Mouse (Mus musculus): ENCODE results near the gene Slc35f5.
A peak's percentile ranks its signal among the peaks of the same experiment; 100 is the strongest.

DNA sequence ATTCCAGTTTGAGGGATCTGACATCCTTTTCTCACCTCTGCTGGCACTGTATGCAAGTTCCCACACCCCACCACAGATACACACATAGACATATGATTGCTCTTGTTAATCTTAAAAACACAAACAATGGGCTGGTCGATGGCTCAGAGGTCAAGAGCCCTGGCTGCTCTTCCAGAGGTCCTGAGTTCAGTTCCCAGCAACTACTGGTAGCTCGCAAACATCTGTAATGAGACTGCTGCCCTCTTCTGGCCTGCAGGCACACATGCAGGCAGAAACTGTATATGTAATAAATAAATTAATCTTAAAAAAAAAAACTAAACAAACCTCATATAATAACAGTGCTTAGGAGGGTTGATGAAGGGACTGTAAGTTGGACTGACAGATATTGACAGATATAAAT is 13.8 kb downstream of the Slc35f5 start:
- no peak for TF ChIP-seq POLR2A (IDR thresholded peaks at IDR 0.05; ENCODE audit: low read depth, low read length)
- TF ChIP-seq USF1 (IDR thresholded peaks at IDR 0.05; ENCODE audit: low read depth, low read length), result no peak
- TF ChIP-seq TCF12 (IDR thresholded peaks at IDR 0.05; ENCODE audit: low read depth, low read length), result no peak
- peak; percentile 51 to 66 for TF ChIP-seq CTCF (conservative IDR thresholded peaks at IDR 0.05 in 1 of 2, IDR thresholded peaks at IDR 0.05 in 1 of 2; ENCODE audit: low read depth in 2 of 2, low read length in 2 of 2)
- no peak for TF ChIP-seq EP300 (IDR thresholded peaks at IDR 0.05; ENCODE audit: low read length)
- TF ChIP-seq BHLHE40 (IDR thresholded peaks at IDR 0.05; ENCODE audit: low read depth, low read length), result no peak
- no peak for TF ChIP-seq KAT2A (IDR thresholded peaks at IDR 0.05; ENCODE audit: insufficient replicate concordance, low read length)
- TF ChIP-seq MXI1 (IDR thresholded peaks at IDR 0.05; ENCODE audit: low read depth, low read length), result no peak
- TF ChIP-seq NRF1 (IDR thresholded peaks at IDR 0.05; ENCODE audit: low read depth, low read length), result no peak
- peak; percentile 48; the same call in 1 of the 2 replicates for TF ChIP-seq ZNF384 (IDR thresholded peaks at IDR 0.05; ENCODE audit: low read depth, low read length)
- TF ChIP-seq HCFC1 (IDR thresholded peaks at IDR 0.05; ENCODE audit: low read depth, low read length), result no peak
- TF ChIP-seq MEF2A (IDR thresholded peaks at IDR 0.05; ENCODE audit: borderline replicate concordance, low read depth, low read length), result no peak
